Mouse (Mus musculus) lung, postnatal 14 days (tissue): ENCODE results near the gene Ralb.

Experiments
- DNase-seq: peaks from one replicate; pipeline ENCODE4 v3.0.0; 2021

The Ralb gene

DNA sequence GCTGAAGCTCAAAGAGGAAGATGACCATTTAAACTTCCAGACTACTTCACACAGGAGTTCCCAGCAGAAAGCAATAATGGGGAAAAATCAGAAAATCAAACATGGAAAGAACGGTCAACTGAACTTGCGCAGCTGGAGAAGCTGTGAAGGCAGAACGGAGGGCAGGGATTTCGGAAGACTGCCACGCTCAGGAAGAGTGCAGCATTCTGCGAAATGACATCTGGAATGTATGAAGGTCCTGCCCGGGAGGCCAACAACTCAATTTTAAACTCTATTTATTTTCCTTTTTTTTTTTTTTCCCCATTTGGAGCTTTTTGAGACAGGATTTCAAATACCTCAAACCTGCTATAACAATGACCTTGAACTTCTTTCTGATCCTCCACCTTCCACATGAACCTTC is 13.8 kb downstream of the Ralb start:
- no peak for DNase-seq

GRCm38 (mm10) chr1:119487917-119488590 is 16.5 kb downstream of the Ralb start:
- DNase-seq, result no peak

GRCm38 (mm10) chr1:119485825-119486224 is 18.8 kb downstream of the Ralb start:
- DNase-seq, result no peak

DNA sequence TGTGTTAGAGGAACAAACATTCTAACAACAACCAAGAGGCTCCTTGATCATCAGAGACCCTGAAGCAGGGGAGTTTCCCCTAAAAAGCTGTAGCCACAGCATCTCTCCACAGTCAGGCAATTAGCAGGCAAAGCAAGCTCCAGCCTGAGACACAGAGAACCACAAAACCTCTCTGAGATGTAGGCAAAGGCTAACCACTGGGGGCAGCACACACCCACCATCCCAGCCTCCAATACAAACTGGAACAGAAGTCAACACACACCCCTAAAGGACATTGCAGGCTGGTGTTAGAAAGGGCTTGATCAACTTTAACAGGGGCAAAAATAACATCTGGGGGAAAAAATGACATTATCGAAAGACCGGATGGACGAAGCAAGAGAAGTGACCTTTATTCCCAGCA is 20.1 kb downstream of the Ralb start:
- no peak for DNase-seq

GRCm38 (mm10) chr1:119482891-119483290 is 21.7 kb downstream of the Ralb start:
- DNase-seq, result no peak

GRCm38 (mm10) chr1:119481205-119481932 is 23.2 kb downstream of the Ralb start:
- DNase-seq, result no peak

DNA sequence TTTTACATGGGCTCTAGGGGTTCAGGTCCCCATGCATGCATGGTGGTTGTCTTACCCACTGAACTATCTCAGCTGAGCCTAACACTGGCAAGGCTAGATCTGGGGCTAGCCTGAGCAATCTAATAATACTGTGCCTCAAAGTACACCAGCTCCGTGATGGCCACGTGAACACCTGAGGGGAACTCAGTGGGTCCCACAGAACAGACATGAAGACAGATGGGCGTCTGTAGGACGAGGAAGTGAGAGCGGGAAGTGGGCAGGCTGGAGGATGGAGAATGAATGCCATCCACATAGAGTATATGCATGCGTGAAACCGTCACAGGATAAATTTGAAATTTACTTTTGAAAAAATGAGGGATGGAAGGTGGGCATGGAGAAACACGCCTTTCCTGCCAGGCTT is 23.9 kb downstream of the Ralb start:
- no peak for DNase-seq

DNA sequence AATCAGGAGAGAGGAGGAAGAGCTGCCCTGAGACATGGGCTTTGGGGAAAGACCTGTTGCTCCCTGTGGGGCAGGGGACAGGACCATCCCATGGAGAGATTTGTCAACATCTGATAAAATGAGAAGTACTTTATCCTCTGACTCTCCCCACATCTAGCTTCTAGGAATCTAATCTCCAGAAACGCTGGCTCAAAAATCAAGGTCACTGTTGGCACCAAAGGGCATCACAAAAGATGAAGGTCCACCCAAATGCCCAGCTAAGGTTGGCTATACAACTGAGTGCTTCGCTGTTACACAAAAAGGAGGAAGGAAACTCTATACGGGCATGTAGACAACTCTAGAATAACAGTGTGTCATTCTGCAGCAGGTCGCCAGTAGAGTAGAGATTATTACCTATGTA is 25.0 kb downstream of the Ralb start:
- DNase-seq, result no peak

DNA sequence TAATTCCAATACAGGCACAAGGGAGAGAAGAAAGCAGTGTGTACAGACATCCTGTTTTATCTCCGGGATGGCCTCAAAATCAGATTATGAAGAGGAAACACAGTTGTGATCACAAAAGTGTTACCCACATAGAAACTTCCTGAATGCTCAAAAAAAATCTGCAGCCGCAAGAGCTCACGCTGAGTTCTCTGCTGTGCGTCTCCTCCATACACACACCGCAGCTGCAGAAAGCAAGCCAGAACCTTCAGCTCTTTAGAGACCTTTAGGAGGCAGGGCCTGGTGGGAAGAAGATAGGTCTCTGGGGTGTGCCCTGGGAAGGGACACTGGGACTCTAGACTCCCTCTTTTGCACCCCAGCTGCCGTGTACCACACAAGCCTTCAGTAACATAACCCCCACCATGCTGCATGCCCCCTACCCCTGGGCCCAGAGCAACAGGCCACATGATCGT is 27.7 kb downstream of the Ralb start:
- no peak for DNase-seq

- DNase-seq, result no peak
Observed at GRCm38 (mm10) chr1:119474671-119475070, 29.9 kb downstream of the Ralb start.

DNA sequence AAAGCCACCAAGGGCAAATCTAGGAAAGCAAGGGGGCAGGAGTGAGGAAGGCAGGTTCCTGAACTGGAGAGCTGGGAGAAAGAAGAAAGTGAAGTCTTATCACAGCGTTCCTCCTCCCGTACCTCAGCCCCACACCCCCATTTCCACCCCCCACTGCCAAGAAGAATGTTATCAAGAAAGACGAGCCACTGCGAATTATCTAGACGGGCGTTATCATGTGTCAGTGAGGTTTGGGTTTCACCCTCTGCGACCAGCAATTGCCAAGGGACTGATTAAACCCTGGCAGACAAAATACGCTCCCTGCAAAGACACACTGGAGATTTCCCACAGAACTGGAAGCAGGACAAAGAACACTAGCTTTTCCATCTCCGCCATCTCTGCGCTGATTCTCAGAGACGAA is 31.9 kb downstream of the Ralb start:
- DNase-seq, result no peak

DNA sequence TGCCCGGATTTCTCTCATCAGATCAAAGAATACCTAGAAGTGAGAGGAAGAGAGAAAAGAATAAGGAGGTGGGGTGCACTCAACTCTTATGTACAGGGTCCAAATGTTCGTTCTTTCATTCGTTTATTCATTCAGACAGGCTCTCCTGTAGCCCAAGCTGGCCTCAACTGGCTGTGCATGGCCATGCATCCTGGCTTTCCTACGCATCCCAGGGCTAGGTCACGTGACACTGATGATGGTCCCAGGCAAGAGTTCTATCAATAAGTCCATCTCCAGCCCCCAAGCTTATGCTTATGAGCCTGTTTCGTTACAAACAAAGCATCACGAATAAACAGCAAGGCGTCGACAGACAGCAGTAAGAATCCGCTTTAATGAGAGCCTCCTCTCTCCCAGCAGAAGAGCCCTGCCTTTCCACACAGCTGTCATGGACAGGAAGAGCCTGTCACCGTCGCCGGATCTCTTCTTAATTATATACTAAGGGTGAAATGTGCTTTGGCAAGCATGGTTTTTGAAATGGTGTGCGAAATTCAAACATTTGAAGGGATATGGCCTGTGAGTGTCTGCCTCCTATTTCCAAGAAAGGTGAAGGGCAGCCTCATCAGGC is 32.7 kb downstream of the Ralb start:
- peak; percentile 24 for DNase-seq

GRCm38 (mm10) chr1:119463386-119463785 is 41.2 kb downstream of the Ralb start:
- peak; percentile 79 for DNase-seq

- DNase-seq, result no peak
Observed at GRCm38 (mm10) chr1:119460062-119460461, 44.5 kb downstream of the Ralb start.

- DNase-seq, result peak; percentile 75
Observed at GRCm38 (mm10) chr1:119457993-119458605, 46.5 kb downstream of the Ralb start.

DNA sequence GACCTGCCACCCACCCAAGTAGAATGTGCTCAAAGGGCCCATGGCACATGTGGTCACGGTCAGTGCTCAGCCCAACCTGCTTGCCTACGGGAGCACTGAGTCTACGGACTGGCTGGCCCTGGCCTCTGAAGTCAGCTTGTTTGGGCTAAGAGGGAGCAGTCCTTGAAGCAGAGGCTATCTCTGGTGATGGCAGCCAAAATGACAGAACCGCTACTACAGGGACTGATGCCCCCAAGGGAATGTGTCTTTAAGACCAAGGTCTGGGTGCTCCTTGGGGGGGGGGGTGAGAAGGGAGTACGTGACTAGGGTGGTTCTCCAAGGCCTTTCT is 47.1 kb downstream of the Ralb start:
- no peak for DNase-seq

- DNase-seq, result no peak
Observed at GRCm38 (mm10) chr1:119456671-119457527, 47.7 kb downstream of the Ralb start.

DNA sequence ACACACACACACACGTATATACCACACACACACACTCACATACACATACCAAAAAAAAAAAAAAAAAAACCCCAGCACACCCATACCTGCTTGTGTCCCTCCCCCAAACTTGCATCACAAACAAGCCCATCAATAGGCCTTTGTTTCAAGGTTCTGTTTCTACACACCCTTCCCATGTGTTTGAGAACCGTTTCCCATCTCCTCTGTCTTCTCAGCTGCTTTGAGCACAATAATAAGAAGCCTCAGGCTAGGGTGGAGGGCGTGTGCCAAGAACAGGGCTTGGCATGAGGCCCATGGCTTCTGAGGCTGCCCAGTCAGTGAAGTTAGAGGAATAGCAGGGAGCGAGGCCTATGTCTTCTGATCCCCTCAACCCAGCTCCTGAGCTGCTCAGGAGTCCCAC is 50.9 kb downstream of the Ralb start:
- peak; percentile 74 for DNase-seq

GRCm38 (mm10) chr1:119451417-119451816 is 53.2 kb downstream of the Ralb start:
- DNase-seq, result no peak

DNA sequence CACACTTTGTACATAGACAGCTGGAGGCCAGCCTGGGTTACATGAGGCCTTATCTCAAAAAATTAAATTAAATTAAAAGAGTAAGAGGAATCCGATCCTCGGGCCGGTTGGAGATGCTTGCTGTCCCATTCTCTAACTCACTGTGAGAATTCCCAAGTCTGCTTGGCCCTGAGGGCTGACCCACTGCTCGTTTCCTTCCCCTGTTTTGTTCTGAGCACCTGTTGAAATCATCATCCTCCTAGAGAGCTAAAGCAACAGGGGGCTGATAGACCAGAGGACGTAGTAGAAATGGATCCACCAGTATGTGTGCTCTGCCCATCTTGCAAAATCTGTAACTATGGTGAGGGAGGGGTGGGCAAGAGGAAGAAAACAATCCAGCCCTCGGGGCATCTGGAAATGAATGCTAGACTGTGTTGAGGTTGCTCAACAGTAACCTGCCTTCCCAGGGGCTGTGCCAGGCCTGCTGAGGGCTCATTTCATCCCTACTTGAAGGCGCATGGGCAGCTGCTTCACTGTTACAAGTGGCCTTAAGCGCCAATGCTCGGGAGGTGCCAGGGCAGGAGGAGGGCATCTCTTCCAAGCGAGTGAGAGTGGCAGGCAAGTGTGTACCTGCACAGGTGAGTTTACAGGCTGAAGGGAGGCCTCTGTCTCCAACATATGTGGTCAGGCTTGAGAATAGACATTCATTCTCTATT is 53.8 kb downstream of the Ralb start:
- DNase-seq, result peak; percentile 44

- no peak for DNase-seq
Observed at GRCm38 (mm10) chr1:119446753-119447283, 57.8 kb downstream of the Ralb start.
